Mouse (Mus musculus) inflammation-experienced regulatory T-cells, adult 6 months (primary cell): ENCODE data around the gene Hist1h4d. TPM values are rescaled to one million over a fixed set of nuclear protein-coding genes. Genes with fewer than 3 reads are reported as not detected.
"Not testable (repeated sequence)": the region's sequence is repeated elsewhere in the genome, so short reads cannot be mapped to it uniquely, and the experiment has no call there.

Experiments used
- ATAC-seq: one replicate; pipeline ENCODE4 v1.8.0; 2017
- polyA plus RNA-seq, 3 experiments: library from polyadenylated mRNA; unstranded; fragments of 100-300 nt; shearing (Covaris generic); gene quantifications; one replicate each; pipeline ENCODE4 v1.2.1; 2017

Hist1h4d gene
- polyA plus RNA-seq, 3 experiments from 2014 or later: 20.7 to 55.4 (median 27.7) TPM

DNA sequence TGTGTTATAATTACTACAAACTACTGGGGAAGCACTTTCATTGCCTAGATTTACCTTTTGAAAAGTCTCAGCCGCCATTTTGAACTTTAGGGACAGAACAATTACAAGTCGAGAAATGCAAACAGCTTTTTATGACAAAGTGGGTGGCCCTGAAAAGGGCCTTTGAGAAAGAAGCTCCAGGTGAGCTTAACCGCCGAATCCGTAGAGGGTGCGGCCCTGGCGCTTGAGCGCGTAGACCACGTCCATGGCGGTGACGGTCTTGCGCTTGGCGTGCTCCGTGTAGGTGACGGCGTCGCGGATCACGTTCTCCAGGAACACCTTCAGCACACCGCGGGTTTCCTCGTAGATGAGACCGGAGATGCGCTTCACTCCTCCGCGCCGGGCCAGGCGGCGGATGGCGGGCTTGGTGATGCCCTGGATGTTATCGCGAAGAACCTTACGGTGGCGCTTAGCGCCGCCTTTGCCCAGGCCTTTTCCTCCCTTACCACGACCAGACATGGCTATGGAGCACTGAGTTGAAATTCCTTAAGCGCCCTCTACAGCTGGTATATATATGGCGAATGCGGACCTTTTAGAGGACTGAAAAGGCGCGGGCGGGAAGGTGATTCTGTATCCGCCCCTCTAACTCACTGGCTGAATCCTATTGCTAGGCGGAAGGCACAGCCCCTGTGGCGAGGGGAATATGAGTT, 30.1 kb upstream of the Hist1h4d start, which contains the start of gene Hist1h4f:
TSS of gene Hist1h4f (minus strand) at position 503 of the 689 bp plus-strand sequence.
- peak; percentile 73 for ATAC-seq

DNA sequence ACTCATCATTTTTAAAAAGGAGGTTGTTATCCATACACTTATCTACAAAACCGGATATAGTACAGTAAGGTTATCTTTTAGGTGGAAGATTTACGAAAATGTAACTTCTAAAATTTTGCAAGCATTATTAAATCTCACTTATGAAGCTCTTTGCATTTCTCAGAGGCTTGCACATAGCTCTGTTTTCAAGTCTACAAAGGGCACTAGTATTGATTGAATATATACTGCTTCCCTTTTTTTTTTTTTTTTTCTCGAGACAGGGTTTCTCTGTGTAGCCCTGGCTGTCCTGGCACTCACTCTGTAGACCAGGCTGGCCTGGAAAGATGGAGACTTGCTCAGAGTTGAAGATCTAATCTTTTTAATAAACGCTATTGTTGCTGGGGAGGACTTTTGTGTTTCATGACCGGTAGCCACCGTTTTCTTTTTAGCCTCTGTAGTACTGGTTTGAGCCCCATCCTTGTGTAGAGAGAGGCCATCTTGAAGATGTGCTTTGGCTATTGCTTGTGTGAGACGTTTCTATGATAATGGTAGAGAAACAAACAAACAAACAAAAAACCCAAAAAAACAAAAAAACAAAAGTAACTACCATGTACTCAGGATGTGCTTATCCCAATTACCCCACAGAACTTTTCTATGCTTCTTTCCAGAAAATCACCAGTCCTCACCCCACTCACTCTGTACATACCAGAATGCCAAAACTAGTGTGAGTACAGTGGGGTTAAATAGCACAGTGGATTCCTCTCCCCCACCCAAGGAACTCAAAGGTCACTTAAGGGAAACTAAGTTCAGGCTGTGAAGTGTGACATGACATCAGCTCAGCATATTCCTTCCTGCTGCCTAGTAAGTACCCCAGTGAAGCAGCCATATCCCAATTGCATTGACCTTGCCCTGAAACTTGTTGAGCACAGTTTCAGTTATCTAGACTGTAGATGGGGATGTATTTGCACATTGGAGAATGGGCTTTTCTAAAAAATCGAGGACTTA, 29.2 kb upstream of the Hist1h4d start:
- ATAC-seq: no peak

DNA sequence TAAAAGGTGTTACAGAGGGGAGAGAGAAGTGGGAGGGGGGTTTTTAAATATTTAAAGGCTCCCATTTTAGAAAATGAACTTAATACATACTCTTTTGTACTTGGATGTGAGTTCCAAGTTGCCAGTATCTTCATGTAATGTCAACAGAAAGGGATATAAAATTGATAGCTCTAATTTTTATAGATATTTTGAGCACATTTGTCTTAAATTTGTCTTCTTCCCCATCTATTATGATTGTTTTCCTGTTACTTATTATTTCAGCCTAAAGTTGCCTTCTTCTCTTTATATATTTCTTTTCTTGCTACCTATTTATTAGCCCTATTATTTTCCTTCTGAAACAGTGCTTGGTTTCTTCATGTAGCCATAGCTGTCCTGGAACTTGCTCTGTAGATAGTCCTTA, 28.4 kb upstream of the Hist1h4d start, which contains the start of gene Hist1h1d:
TSS of gene Hist1h1d (plus strand) at position 301 of the 400 bp plus-strand sequence.
- no peak for ATAC-seq

DNA sequence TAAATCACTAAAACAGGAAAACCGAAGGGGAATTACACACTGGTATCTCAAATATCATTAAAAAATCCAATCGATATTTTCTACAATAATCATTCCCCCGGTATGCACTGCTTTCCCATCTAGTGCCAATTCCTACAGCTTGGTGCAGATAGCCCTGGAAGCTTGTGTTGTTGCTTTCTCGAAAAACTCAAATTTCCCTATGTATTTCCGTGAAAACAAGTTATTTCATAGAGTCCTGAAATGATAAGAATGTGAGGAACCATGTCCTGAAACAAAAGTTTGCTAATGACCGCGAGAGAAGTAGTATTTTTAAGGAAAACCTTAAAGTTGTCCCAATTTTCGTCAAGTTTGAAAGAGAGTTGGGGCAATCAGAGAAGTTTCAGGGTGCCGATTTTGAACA, 27.0 kb upstream of the Hist1h4d start:
- ATAC-seq: no peak

DNA sequence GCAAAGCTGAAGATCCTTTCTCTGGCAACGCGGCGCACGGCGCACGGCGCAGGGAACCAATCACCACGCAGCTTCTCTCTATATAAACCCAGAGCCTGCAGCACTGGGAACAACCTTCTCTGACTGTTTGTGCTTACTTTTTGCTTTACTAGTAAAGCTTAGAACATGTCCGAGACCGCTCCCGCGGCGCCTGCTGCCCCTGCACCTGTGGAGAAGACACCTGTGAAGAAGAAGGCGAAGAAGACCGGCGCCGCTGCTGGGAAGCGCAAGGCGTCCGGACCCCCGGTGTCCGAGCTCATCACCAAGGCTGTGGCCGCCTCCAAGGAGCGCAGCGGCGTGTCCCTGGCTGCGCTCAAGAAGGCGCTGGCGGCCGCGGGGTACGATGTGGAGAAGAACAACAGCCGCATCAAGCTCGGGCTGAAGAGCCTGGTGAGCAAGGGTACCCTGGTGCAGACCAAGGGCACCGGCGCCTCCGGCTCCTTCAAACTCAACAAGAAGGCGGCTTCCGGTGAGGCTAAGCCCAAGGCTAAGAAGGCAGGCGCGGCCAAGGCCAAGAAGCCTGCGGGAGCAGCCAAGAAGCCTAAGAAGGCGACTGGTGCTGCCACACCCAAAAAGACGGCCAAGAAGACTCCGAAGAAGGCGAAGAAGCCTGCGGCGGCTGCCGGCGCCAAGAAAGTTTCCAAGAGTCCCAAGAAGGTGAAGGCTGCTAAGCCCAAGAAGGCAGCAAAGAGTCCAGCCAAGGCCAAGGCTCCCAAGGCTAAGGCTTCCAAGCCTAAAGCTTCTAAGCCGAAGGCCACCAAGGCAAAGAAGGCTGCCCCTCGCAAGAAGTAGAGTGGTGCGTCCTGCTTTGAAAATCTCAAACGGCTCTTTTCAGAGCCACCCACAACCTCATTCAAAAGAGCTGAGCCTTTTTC, 26.2 kb upstream of the Hist1h4d start:
- ATAC-seq: peak; percentile 66

DNA sequence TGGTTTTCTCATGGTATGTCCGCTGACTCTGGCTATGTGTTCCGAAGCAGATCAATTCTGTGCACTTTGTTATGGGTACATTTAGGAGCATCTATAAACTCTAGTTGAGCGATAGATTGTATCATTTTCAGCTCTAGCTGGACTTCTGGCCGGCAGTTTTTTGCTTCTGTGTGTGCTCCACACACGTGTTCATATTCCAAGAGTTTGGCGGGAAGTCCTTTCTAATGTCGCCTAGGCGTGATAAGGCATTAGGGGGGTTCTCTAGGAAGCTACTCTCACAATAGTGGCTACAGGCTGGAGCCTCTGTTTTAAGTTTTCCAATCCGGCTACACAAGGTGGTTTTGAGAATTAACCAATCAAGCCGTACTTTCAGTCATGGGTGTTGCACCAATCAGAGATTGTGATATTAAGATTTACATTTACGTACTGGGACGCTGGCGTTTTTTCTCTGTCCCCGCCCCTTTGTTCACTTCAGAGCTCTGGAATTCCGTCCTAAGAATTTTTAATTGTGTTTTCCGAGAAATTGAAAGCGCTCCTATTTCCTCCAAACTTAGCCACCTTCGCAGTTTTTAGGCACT, 25.5 kb upstream of the Hist1h4d start:
- peak; percentile 67 for ATAC-seq

DNA sequence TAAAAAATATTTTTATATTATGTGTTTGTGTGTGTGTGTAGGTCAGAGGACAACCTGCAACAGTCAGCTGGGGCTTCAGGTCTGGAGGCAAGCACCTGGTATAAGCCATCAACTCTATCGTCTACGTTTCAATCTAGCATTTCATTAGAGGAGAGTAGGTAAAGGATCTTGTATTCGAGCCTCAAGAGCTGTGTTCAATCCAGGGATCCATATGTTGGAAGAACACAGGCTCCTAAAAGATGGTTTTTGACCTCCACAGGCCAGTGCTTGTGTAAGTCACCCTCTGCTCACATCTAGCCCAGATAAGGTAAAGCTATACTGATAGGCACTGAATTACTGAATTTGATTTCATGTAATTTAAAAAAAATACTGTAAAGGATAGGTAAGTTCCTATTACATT, 24.5 kb upstream of the Hist1h4d start:
- no peak for ATAC-seq

DNA sequence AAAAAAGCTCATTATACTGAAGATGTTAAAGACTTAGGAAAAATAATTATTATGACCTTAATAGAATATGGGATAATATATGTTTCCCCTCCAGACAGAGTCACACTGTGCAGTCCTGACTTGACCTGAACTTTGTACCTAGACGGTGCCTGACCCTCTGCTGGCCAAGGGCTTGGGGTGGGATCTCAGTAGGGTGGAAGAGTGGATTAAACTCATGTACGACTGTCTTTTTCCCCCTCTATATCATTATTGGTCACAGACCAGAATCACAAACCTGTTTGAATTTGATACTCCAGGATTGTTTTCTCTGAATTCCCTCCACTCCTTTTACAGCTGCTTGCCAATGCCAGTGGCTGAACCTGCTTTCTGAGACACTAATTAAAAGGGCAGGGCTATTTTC, 20.7 kb upstream of the Hist1h4d start:
- ATAC-seq: not testable (repeated sequence)

DNA sequence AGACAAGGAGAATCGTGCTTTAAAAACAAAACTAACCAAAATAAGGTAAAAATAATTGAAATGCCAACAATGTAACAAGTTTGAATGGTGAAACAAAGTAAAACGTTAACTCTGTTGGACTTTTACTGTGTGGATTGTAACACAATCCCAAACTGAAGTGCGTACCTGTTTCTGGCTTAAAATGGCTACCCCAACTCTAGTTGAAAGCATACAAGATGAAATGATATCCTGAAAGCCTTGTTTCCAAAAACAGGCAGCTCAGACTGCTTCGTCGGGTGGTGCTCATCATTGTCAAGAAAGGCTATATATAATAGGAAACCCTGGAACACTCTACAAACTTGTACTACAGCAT, 19.9 kb upstream of the Hist1h4d start:
- ATAC-seq: peak; percentile 2

DNA sequence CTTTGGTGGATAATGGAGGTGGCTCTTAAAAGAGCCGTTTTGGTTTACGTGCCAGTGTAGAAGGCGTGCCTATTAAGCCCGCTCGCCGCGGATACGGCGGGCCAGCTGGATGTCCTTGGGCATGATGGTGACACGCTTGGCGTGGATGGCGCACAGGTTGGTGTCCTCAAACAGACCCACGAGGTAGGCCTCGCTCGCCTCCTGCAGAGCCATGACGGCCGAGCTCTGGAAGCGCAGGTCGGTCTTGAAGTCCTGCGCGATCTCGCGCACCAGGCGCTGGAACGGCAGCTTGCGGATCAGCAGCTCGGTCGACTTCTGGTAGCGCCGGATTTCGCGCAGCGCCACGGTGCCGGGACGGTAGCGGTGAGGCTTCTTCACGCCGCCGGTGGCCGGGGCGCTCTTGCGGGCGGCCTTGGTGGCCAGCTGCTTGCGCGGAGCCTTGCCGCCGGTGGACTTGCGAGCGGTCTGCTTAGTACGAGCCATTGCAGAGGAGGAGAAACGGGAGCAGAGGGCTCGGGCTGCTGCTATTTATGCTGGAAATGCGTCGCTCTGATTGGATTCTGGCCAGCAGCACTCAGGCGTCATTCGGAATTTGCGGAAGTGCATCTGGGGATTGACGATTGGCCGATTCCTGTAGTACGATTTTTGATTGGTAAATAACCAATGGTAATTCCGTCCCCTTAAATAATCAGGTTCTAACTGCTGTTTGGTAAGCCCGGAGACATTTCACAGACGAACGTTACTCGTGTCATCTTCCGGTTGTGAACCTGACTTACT, 19.3 kb upstream of the Hist1h4d start, which contains the start of gene Hist1h3e:
TSS of gene Hist1h3e (minus strand) at position 487 of the 777 bp plus-strand sequence.
- ATAC-seq: peak; percentile 96

DNA sequence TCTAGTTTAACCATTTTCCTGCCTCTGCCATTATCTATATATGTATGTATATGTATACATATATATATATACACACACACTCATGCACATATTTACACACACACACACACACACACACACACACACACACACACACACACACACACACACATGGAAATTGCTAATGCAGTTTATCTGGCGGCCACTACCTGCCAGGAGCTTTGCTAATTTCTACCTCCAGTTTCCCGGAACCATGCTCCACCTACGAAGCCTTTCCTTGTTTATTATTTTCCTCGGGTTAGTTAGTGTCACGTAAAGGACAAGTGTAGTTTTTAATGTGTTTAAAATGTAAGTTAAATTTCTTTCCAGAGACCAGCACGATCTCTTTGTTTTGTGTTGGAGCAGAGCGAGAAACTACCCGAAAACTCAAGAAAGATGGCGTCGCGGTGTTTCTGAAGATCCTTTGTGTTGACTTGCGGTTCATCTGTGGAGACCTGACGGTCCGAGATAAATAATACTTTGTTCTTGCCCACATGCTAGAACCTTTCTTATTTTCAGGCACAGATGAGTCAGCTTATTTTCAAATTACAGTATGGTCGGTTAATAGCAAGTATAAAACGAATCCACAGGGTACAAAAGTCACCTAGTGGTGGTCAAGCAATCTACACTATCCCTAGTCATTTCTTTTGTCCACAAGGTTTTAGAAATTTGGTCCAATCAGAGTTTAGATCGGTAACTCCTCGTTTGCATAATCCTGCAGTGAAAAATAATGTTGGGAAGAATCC, 18.5 kb upstream of the Hist1h4d start:
- ATAC-seq: peak; percentile 12

DNA sequence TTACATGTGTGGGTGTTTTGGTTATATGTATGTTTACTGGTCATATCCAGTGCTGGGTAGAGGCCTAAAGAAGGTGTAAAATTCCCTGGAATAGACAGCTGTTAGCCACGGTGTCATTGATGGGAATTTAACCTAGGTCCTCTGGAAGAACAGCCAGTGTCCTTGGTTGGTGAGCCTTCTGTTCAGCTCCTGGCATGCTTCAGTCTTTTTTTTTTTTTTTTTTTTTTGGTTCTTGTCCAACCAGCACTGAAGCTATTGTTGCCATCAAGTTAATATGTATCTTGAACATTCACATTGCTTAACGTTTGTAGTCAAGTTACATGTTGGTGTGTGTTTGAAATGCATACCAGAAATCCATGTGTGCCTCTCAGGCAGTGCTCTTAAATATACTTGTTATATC, 16.9 kb upstream of the Hist1h4d start:
- ATAC-seq: no peak

DNA sequence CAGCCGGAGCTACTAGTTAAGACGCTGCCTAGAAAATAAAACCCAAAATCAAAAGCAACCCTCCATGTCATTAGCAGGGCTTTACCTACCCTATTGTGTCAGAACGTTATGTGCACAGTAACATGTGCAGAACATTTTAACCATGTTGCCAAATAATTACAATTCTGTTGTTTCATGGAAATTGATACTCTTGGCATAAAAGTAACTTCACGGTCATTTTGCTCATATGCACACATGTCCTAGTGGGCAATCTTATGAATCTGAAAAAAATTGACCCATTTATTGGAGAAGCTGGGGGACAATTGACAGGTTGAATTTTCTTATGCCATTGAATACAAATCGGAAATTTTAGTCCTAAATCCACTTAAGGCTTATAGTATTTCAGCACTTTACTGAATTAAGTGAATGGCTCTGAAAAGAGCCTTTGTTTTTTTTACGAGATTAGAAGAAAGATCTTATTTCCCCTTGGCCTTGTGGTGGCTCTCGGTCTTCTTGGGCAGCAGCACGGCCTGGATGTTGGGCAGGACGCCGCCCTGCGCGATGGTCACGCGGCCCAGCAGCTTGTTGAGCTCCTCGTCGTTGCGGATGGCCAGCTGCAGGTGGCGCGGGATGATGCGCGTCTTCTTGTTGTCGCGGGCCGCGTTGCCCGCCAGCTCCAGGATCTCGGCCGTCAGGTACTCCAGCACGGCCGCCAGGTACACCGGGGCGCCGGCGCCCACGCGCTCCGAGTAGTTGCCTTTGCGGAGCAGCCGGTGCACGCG, 11.0 kb upstream of the Hist1h4d start:
- ATAC-seq: peak; percentile 12

DNA sequence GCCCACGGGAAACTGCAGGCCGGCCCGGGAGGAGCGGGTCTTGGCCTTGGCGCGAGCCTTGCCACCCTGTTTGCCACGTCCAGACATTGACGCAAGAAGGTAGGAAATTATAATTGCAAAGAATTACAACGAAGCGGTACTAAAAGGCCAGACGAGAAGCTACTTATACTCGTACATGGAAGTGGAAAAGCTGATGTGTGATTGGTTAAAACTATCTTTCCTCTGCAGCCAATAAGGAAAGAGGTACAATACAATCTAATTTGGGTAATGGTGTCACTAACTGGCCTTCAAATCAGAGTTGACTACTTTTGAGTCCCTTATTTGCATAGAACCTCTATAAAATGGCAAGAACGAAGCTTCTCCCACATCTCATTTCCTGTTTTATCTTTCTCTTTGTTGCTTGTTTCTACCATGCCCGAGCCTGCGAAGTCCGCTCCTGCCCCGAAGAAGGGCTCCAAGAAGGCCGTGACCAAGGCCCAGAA, 10.3 kb upstream of the Hist1h4d start, which contains the start of the genes Hist1h2ae and Hist1h2bg:
TSS of gene Hist1h2ae (minus strand) at position 199 of the 482 bp plus-strand sequence.
TSS of gene Hist1h2bg (plus strand) at position 375 of the 482 bp plus-strand sequence.
- peak; percentile 89 for ATAC-seq

DNA sequence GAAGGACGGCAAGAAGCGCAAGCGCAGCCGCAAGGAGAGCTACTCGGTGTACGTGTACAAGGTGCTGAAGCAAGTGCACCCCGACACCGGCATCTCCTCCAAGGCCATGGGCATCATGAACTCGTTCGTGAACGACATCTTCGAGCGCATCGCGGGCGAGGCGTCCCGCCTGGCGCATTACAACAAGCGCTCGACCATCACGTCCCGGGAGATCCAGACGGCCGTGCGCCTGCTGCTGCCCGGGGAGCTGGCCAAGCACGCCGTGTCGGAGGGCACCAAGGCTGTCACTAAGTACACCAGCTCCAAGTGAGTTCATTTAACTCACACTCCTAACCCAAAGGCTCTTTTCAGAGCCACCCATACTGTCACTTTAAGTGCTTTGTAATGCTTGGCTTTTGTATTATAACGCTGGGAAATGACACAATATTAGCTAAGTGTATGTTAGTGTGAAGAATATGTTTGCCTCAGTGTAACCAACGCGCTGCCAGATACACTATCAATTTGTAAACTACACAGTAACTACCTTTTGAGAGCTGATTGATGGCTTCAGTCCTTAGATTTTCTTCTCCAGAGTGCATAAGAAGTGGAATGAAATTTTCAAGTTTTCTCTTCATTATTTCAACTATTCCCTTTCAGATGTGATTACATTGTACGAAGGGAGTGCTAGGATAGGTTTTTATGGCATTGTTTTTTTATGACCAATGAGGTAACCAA, 9.7 kb upstream of the Hist1h4d start:
- ATAC-seq: peak; percentile 2

DNA sequence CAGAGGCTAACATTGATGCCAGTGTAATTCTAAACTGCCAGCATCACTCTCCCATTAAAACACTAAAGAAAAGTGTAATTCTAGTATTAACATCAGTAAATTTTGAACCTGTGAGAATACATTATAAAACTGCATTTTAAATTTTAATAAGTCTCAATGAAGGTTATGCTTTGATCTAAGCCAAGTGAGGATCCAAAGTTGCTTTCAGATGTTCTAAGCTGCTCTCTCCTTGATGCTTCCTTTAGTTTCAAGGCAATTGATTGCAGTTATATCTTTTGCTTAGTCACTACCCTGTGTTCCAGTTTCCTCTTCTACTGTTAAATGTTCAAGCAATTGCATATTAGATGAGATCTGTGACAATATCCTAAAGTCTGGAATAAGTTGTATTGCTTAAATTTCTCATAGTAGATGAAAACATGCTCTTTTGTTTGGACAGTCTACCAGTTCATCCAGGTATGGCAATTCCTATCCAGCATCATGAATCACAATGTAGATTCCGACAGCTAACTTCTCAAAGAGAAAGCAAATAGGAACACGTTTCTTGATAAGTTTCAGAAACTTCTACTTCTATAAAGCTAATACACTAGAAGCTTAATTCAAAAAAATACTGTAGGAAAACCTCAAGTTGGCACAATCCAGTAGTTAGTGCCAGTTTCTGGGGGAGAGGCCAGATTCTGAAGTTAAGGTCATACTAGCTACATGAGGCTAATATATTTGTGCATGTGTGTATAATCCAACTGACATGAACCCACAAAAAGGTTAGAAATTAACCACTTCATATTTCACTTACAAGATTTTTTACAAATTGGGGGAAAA, 9.0 kb upstream of the Hist1h4d start:
- no peak for ATAC-seq
